Mouse (Mus musculus) hindbrain, embryonic 16.5 days (tissue): ENCODE data around the gene Fasl. TPM values are rescaled to one million over a fixed set of nuclear protein-coding genes. Genes with fewer than 3 reads are reported as not detected.

Experiments used
- ATAC-seq: fragments of 200-750 bp; cut with Nextera tagmentation; 2 replicates; pipeline ENCODE4 v1.8.0; 2017; ENCODE audit warnings: moderate TSS enrichment, moderate library complexity
- H3K27ac ChIP-seq: fragments of 300-500 bp; sonication (generic); 2 replicates; pipeline ENCODE4 v1.5.1; 2014; ENCODE audit warnings: low read depth, mild to moderate bottlenecking, control low read depth, low read length, moderate library complexity
- H3K27me3 ChIP-seq: fragments of 300-500 bp; sonication (generic); replicated peaks from 2 replicates; pipeline ENCODE4 v1.6.1; 2014; ENCODE audit warnings: low read length; ENCODE audit not compliant: control insufficient read depth, insufficient read depth
- H3K36me3 ChIP-seq: fragments of 300-500 bp; sonication (generic); 2 replicates; pipeline ENCODE4 v1.6.1; 2014; ENCODE audit warnings: mild to moderate bottlenecking, low read length, moderate library complexity, mixed read lengths; ENCODE audit not compliant: control insufficient read depth, insufficient read depth
- H3K4me1 ChIP-seq: fragments of 300-500 bp; sonication (generic); 2 replicates; pipeline ENCODE4 v1.6.1; 2014; ENCODE audit warnings: low read depth, low read length; ENCODE audit not compliant: control insufficient read depth, insufficient read depth
- H3K4me2 ChIP-seq: fragments of 300-500 bp; sonication (generic); 2 replicates; pipeline ENCODE4 v1.6.1; 2014; ENCODE audit warnings: mild to moderate bottlenecking, low read length, control low read depth, moderate library complexity
- H3K4me3 ChIP-seq: fragments of 300-500 bp; sonication (generic); 2 replicates; pipeline ENCODE4 v1.5.1; 2014; ENCODE audit warnings: mild to moderate bottlenecking, low read length, control low read depth, moderate library complexity
- H3K9ac ChIP-seq: fragments of 300-500 bp; sonication (generic); 2 replicates; pipeline ENCODE4 v1.6.1; 2014; ENCODE audit warnings: low read depth, mild to moderate bottlenecking, control low read depth, low read length, moderate library complexity
- H3K9me3 ChIP-seq: fragments of 300-500 bp; sonication (generic); 2 replicates; pipeline ENCODE4 v1.6.1; 2014; ENCODE audit warnings: mild to moderate bottlenecking, low read length, moderate library complexity; ENCODE audit not compliant: control insufficient read depth
- WGBS: fragments of 180-500 bp; shearing (Covaris S2); extraction: QIAGEN DNeasy Blood & Tissue Kit; methylation state at CpG from one replicate; pipeline ENCODE4 v1.1.7; 2014; 5-methylcytosine and 5-hydroxymethylcytosine counted together
- polyA plus RNA-seq: library from polyadenylated mRNA; unstranded; fragments of >200 nt; fragmentation: Nextera tagmentation; extraction: Ambion mirVana; gene quantifications from 2 replicates; pipeline ENCODE4 v1.2.1, GENCODE M21; 2015

Fasl gene
- polyA plus RNA-seq = 0.08 and 0.10 TPM in 2 replicates

GRCm38 (mm10) chr1:161788339-161788738, at the start of gene Fasl:
Gene Fasl (minus strand): TSS chr1:161788495.
- Histone ChIP-seq H3K4me1 (no peaks in the 10 kb centered on the region), H3K27ac (no peak within 1 kb of the TSS), H3K4me3 (no peak within 1 kb of the TSS), H3K36me3 (no peaks in the 10 kb centered on the region), H3K9me3 (no peaks in the 10 kb centered on the region), H3K27me3 (no peaks in the 10 kb centered on the region), H3K9ac (no peak within 1 kb of the TSS), H3K4me2 (no peak within 1 kb of the TSS)
- 83% methylated on average over 9 of the region's 9 CpGs for WGBS
- no peak for ATAC-seq

GRCm38 (mm10) chr1:161826677-161827076, 38.4 kb upstream of the Fasl start:
- H3K9me3 ChIP-seq = no peaks in the 10 kb centered on the region
- ATAC-seq = no peak
- no peaks in the 10 kb centered on the region for H3K4me1 ChIP-seq
- peaks cover 12% of the 10 kb centered on the region for H3K36me3 ChIP-seq
- H3K4me3 ChIP-seq = no peak overlapping the region
- WGBS = 97% methylated on average over 2 of the region's 2 CpGs
- no peak overlapping the region for H3K27ac ChIP-seq
- no peak overlapping the region for H3K4me2 ChIP-seq
- H3K9ac ChIP-seq = no peak overlapping the region
- no peaks in the 10 kb centered on the region for H3K27me3 ChIP-seq

- no peak overlapping the region for H3K4me3 ChIP-seq
- H3K9ac ChIP-seq = no peak overlapping the region
- no peak overlapping the region for H3K4me2 ChIP-seq
- H3K36me3 ChIP-seq = no peaks in the 10 kb centered on the region
- no peak for ATAC-seq
- no peaks in the 10 kb centered on the region for H3K27me3 ChIP-seq
- H3K9me3 ChIP-seq = no peaks in the 10 kb centered on the region
- H3K27ac ChIP-seq = no peak overlapping the region
- WGBS = 94% methylated on average over 5 of the region's 5 CpGs
- H3K4me1 ChIP-seq = no peaks in the 10 kb centered on the region
Measured at GRCm38 (mm10) chr1:161809428-161809827, 21.1 kb upstream of the Fasl start.

GRCm38 (mm10) chr1:161808980-161809379, 20.7 kb upstream of the Fasl start:
- Histone ChIP-seq H3K27me3 (no peaks in the 10 kb centered on the region), H3K36me3 (no peaks in the 10 kb centered on the region), H3K4me2 (no peak overlapping the region), H3K9ac (no peak overlapping the region), H3K4me1 (no peaks in the 10 kb centered on the region), H3K9me3 (no peaks in the 10 kb centered on the region), H3K4me3 (no peak overlapping the region), H3K27ac (no peak overlapping the region)
- WGBS = 83% methylated on average over 6 of the region's 6 CpGs
- ATAC-seq = no peak

- WGBS = 90% methylated on average over 8 of the region's 8 CpGs
- ATAC-seq = no peak
- H3K9ac ChIP-seq = no peak overlapping the region
- H3K4me1 ChIP-seq = no peaks in the 10 kb centered on the region
- no peak overlapping the region for H3K27ac ChIP-seq
- H3K27me3 ChIP-seq = no peaks in the 10 kb centered on the region
- no peak overlapping the region for H3K4me2 ChIP-seq
- no peaks in the 10 kb centered on the region for H3K9me3 ChIP-seq
- H3K36me3 ChIP-seq = no peaks in the 10 kb centered on the region
- H3K4me3 ChIP-seq = no peak overlapping the region
Measured at GRCm38 (mm10) chr1:161804541-161804971, 16.3 kb upstream of the Fasl start.

GRCm38 (mm10) chr1:161801321-161801720, 13.0 kb upstream of the Fasl start:
- no peak overlapping the region for H3K4me3 ChIP-seq
- 89% methylated on average over 2 of the region's 2 CpGs for WGBS
- ATAC-seq = no peak

GRCm38 (mm10) chr1:161800256-161800655, 12.0 kb upstream of the Fasl start:
- Histone ChIP-seq H3K9me3 (no peaks in the 10 kb centered on the region), H3K36me3 (no peaks in the 10 kb centered on the region), H3K9ac (no peak overlapping the region), H3K4me2 (no peak overlapping the region), H3K4me1 (no peaks in the 10 kb centered on the region), H3K27me3 (no peaks in the 10 kb centered on the region), H3K4me3 (no peak overlapping the region), H3K27ac (no peak overlapping the region)
- no peak for ATAC-seq

More at GRCm38 (mm10) chr1:161801321-161801720, 13.0 kb upstream of the Fasl start:
- H3K4me2 ChIP-seq = no peak overlapping the region
- H3K9me3 ChIP-seq = no peaks in the 10 kb centered on the region
- H3K27me3 ChIP-seq = no peaks in the 10 kb centered on the region
- no peak overlapping the region for H3K9ac ChIP-seq
- H3K36me3 ChIP-seq = no peaks in the 10 kb centered on the region
- H3K4me1 ChIP-seq = no peaks in the 10 kb centered on the region
- H3K27ac ChIP-seq = no peak overlapping the region

GRCm38 (mm10) chr1:161799791-161800190, 11.5 kb upstream of the Fasl start:
- Histone ChIP-seq H3K36me3 (no peaks in the 10 kb centered on the region), H3K4me3 (no peak overlapping the region), H3K27ac (no peak overlapping the region), H3K27me3 (no peaks in the 10 kb centered on the region), H3K9me3 (no peaks in the 10 kb centered on the region), H3K9ac (no peak overlapping the region), H3K4me1 (no peaks in the 10 kb centered on the region), H3K4me2 (no peak overlapping the region)
- ATAC-seq = no peak

GRCm38 (mm10) chr1:161798866-161799265, 10.6 kb upstream of the Fasl start:
- Histone ChIP-seq H3K27ac (no peak overlapping the region), H3K27me3 (no peaks in the 10 kb centered on the region), H3K4me3 (no peak overlapping the region), H3K36me3 (no peaks in the 10 kb centered on the region), H3K4me1 (no peaks in the 10 kb centered on the region), H3K9ac (no peak overlapping the region), H3K4me2 (no peak overlapping the region), H3K9me3 (no peaks in the 10 kb centered on the region)
- ATAC-seq = no peak
- WGBS = 91% methylated on average over 3 of the region's 3 CpGs
